Mouse (Mus musculus) gastrocnemius, adult 8-10 months (tissue): ENCODE measurements at regions not wholly inside any gene's neighbourhood (a gene's known extent, or its start where the extent isn't known, plus 50 kb on each side); places are given as distances from the start of the nearest gene placed in this dataset.
"Not testable (repeated sequence)": the region's sequence is repeated elsewhere in the genome, so short reads cannot be mapped to it uniquely, and the experiment has no call there.

Experiments used
- DNase-seq, 2 experiments: peaks; one replicate each; pipeline ENCODE4 v3.0.0; 2022; ENCODE audit warnings: low spot score in 2 of 2

DNA sequence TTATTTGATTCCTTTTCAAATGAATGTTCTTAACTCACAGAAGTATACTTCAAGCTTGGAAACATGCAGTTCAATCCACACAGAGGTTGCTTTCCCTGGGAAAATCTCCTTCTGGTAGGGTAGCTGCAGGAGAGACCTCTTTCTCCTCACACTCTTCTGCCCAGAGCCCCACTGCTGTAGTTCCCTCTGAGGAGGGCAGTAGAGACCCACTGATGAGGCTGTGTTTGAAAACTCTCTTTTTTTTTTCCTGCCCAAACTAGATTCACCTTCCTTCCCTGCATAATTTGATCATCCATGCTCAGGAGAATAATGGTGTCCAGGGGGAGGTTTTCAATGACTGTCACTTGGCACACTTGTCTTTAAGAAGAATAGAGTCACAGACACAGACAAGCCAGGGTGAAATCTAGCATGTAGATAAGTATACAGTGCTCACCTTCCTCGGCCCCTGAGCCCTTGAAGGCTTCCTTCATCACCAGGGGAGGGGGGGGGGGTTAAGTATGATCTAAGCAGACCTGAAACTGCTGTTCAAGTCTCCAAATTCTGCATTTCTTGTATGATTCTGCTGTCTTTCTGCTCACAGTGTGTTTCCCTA is 457.3 kb upstream of the Nrsn1 start:
- DNase-seq, result no peak

DNA sequence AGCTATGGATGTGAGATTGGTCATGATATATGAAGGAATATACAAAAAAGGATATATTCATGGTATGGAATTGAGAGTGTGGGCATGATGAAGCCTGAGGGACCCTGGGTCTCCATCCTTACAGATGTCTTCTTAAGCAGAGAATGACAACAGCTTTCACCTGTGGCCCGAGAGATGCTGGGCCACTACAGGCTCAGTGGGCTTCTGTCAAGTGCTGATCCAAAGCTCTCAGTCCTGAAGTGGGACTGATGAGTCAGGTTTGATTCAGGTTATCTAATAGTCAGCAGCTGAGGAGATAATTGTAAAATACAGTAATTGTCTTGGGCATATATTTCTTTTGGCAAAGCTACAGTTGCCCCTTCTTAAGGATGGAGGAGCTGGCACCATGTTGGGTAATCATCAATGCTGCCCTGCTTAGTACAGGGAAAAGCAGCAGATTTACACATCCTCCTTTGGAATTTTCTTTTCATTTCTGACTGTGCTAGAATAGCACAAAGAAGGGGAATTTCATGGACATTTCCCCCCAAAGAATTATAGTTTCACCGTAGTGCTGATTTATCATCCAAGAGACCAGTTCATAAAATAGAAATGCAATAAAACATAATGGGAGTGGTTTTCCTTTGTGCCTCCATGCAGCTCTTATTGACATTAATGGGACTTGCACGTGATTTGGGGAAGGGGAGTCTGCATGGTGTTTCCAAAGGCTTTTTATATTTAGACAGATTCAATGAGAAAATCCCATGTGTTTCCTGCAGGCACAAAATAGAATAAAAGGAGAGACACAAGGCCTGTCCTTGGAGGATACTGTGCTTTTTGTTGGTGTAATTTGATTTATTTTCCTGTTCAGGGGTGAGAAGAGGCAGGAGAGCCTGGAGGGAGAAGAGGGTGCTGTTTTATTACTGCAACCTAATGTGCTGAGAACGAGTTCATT is 452.6 kb upstream of the Nrsn1 start:
- no peak for DNase-seq

DNA sequence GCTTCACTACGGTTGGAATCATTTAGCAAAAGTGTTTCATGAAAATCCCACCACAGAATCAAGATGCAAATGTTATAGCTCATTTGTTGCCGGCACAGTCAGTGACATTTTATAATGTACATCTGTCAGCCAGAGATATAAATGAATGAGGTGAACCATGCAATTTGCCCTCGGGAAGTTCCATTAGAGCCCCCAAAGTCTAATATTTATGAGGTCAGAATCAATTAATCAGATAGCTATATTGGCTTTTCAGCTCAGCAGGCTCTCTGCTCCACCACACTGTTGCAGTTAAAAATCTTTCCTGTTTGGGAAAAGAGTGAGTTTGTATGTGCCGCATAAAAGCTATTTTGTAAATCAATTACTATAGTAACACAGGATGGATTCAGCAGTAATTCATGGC is 430.7 kb upstream of the Nrsn1 start:
- no peak for DNase-seq

DNA sequence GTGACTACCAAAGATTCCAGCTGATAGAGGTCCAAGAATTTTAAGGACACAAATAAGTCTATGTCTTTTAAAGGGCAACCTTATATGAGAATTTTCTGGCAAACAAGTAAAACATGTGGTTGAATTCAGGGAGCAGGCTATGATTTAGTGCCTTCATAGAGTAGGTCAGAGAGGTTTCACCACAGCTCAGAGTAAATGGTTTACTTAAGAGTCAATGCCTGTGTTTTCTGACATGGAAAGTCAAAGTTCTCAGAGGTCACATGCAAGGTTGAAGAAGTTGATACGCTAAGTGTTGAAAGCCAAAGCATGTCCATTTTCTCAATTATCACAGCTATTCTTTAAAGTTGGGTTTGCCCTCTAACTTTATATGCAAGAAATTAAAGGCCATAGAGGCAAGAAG is 425.7 kb upstream of the Nrsn1 start:
- DNase-seq, result no peak

DNA sequence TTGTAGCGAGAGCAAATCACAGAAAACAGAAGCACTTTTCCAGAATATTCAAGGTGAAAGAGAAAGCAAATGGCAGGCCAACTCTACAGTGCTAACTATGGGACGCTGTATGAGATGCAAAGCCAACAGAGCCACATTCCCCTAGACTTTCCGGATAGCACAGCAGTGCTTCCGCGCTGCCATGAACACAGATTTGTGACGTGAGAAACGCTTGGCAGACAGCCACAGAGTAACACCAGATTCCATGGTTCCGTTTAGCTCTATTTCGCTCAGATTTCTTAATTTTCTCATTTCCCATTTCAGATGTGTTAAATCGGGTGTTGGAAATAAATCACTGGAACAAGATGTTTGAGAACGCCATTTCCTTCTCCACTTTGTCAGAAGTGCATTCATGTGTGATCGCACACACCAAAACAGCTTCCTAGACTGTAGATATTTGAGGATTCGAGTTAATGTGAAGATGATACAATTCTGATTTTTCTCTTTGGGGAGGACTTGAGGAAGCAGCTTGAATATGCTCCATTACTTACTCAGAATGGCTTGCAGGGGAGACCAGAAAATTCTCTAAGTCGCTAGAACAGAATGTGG is 424.8 kb upstream of the Nrsn1 start:
- no peak for DNase-seq

DNA sequence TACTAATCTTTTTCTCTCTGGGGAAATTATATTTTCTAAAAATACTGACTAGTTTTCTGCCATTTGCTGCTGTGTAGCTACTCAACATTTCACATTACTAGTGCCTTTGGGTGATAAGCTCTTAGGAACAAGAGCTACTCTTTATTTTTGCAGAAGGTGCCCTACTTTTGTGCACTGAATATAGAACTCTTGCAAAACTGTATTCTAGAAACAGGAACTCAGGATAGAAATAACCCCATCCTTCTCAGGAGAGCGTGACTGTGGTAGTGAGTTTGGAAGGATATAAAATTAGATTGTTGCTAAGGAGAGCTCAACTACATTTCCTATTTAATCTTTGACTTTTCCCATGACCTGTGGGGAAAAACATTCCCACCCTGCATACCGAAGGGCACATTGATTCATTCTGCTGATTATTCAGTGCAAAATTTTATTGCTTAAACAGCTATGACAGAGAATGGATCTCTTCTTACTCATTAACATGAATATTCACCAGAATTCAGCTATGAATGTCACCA is 408.0 kb upstream of the Nrsn1 start:
- no peak for DNase-seq

DNA sequence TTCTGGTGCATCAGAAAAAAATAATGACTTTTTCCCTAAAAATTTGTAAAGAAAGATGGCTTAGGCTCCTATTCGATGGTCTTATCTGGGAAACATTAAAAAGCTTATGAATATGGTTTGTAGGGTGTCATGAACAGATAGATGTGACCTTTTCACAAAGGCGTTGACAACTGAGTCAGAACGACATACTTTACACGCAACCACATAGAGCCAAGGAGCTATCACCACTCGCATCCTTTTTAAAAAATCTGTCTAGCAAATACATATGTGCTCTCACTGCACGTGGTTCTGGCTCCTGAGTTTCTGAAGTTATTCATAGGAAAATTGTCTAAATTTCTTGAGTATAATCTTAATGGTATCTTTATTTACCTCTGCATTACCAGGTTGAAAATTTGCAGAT is 404.9 kb upstream of the Nrsn1 start:
- DNase-seq, result no peak

DNA sequence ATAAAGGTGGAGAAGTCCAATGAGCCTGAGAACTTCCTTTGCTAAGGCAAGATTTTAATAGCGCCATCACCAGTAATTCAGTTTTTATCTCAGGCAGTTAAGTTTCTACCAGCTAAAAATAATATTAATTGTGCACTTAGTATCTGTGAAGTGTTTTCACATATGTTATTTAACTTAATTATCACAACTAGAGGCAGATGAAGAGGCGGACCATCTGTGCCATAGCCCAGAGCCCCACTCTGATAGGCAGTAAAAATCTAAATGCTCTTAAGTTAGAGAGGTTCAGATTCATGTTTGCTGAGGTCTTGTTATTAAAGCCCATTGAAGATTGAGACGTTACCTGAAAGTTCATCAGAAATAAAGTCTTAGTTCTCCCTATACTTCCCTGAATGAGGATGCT is 395.7 kb upstream of the Nrsn1 start:
- no peak for DNase-seq

DNA sequence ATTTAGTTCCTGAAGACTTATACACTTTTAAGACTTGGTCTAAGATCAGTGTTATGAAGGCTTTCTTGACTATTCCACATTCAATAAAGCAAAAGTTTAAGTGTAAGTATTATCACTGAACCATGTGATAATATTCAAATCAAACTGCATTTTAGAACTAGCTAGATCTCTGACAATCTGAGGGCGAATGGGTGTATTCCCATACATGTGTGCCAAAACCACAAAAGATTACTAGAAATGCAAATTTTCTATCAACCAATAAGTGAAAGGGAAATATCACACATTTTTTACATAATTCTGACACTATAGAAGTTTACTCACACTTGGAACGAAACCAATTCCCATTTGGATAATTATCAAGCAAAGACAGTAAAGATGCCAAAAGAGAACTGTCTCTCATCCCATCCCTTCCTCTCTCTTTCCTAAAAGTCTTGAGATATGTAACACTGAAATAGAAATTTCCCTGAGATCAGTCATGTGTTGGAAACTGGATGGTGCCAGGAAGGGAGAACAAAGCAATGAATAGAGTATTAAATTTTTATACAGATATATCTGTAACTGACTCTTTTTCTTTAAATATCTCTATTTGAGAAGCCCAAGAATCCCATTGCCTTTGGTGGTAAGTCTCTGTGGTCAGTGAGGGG is 394.8 kb upstream of the Nrsn1 start:
- DNase-seq, result no peak

DNA sequence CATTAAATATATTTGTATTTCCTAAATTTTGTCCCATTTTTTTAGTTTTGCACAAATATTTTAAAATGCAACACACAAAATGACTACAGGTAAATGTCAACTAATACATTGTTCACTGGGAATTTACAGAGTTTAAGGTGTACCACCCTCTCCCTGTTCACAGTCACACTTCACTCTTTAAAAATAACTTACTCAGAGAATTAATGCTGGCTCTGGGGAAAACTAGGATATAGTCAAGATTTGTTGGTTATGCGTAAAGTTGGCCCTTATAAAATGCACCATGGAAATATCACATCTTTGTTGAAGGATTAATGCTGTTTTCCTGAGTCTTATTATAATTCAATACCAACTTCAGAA is 378.1 kb upstream of the Nrsn1 start:
- DNase-seq, result no peak

DNA sequence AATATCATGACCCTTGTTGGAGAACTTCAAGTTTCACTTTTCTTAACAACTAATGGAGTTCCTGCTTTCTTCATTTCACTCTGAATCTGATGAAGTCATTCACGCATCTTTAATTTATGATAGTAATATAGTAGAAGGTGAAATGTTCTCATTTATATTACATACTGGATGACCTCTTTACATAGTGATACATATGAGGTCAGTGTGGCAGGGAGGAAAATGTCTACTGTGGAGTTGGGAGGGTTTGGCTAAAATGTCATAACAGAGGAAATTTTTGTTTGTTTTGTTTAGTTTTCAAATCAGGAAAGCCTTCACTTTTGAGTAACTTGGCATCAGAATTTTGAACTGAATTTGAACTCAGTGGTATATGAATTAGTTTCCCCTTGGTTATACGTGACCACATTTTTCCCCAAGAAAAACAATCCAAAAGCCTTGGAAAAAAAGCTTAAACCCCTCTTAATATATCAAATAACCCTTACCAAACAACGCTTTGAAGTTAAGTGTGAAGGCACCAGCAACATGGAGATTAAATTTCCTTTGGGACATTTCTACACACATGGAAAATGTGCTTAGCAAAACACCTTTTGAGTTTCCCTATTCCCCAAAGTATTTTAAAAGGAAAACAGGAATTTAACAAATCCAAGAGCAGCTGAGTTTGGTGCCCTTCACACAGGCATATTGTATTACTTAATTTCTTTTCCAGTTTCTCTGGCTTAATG is 377.6 kb upstream of the Nrsn1 start:
- no peak for DNase-seq

DNA sequence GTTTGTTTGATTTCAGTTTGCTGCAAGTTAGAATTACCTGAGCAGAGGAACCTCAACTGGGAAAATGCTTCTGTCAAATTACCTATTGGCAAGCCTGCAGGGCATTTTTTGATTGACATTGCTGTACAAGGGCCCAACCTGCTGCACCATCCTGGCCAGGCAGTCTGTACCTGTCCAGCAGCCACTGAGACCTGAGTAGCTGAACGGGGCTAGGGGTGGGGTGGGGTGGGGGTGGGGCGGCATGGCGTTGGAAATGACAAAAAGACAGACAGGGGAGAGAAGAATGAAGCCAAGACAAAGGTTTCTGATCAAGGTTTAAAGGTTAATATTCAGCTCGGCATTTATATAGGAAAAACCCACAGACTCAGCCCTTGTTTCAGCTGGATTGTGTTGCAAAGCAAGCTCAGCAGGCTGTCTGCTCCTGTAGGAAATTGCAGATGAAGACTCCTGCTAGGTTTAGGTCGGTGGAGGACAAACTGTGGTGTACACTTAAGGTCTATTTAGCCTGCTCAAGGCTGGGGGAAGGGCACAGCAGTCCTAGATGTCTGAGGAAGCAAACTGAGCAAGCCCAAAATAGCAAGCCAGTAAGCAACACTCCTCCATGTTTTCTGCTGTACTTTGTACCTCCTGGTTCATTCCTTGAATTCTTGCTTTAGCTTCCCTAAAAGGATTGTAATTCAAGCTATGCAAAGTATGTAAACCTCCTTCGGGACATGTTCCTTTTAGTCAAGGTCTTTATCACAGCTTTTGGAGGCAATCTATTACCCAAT is 369.4 kb upstream of the Nrsn1 start:
- no peak for DNase-seq

DNA sequence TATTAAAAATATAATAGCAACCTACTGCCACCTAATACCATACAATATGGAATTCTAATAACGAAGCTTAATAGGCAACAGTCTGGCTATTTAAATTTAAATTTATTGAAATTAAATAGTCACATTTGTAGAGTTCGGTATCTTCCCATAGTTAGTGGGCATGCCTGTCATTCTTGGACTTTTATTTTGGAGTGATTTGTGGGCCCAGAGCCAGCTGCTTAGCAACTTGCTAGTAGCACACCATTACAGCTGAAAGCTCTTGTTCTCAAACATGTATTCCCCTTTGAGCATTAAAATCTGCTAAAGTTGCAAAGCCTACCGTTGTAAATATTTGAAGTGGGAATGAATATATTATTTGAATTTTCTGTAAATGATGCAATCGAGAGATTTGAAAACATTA is 359.2 kb upstream of the Nrsn1 start:
- DNase-seq, result no peak

DNA sequence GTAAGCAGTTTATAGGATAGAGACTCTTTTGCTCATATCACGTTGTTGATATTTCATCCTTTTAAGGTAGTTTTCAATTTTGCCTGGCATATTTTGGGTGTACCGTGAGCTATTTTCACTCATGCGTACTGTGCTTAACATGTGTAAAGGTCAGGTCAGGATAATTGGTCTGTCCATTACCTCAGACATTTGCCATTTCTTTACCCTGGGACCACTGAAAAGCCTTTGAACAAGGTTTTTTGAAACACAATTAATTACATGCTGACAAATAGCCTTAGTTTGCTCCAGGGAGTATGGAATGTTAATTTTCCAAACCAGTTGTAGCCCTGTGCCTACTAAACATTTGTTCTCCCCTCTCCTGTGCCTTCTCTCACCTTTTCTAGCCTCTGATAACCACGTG is 347.3 kb upstream of the Nrsn1 start:
- DNase-seq, result no peak

DNA sequence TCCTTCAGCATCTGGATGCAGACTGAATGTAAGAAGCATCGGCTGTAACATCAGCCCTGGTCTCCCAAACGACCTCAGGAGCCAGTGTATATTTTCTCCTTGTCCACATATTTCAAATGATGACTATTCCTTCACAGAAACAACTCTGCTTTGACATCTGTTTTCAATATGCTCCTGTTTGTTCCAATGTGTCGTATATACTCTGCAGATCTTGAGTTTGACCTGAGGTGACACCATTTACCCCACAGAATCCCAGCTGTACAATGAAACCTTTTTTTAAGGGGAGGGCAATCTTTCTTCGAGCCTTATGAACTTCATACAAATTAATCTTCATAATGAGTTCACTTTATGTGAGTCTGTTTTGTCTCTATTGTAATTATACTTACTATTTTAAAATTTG is 341.7 kb upstream of the Nrsn1 start:
- DNase-seq, result no peak

DNA sequence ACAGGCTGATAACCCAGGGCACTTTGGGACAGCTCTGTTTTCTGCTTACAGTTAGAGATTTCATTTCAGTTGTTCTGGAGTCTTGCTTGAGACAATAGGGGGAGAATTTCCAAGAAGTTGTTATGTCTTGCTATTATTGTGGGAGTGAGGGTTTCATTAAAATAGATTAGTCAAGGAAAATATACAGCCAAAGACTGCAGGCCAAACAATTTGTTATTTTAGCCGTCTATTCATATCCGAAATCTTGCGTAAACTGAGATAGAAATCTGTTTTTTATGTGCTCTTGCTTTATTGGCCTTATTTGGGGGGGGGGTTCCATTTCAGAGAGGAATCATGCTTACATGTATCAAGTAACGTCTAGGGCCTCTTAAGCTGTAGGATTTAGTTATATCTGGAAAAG is 339.3 kb upstream of the Nrsn1 start:
- no peak for DNase-seq

DNA sequence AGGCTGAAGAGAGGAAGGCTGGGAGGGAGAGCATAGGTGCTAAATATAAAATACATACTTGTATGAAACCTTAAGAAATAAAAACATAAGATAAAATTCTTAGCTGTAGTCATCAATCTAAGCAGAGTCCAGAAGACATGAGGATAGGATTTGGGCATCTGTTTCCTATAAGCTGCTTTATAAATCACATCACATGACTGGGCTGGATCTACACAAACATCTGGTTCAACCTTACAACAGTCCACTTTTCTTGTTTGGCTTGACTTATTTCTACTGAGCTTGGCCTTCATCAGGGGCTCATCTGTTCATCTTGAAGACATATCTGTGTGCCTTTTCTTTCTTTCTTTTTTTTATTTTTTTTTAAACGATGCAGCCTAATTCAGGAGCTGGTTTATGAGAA is 338.9 kb upstream of the Nrsn1 start:
- DNase-seq, result no peak

DNA sequence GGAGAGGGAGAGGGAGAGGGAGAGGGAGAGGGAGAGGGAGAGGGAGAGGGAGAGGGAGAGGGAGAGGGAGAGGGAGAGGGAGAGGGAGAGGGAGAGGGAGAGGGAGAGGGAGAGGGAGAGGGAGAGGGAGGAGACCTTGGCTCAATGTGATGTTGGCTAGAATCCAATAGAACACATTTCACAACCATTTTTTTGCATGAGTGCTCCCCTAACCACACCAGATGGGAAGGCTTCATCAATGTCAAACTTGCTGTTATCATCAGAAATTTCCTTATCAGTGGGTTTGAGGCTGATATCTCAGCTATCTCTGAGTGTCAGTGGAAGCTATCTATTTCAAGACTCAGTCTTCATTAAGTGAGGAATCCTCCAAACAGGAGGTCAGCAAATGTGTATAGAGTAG is 331.0 kb upstream of the Nrsn1 start:
- not testable (repeated sequence) for DNase-seq

DNA sequence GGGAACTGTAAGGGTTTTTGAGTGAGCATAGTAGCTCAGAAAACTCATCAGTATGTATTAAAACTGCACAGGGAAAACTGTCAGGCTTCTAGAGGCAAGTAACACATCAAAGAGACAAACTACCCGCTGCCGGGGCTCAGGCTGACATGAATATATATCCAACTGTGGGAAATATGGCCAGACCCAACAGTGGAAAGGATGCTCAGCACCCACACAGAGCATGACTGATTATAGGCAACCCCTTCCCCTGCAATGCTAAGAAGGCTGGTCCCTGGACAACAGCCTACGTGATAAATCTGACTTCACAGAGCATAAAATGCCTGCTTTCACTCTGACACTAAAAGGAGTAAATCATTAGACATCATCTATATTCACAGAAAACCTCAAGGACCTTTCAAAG is 324.3 kb upstream of the Nrsn1 start:
- no peak for DNase-seq

DNA sequence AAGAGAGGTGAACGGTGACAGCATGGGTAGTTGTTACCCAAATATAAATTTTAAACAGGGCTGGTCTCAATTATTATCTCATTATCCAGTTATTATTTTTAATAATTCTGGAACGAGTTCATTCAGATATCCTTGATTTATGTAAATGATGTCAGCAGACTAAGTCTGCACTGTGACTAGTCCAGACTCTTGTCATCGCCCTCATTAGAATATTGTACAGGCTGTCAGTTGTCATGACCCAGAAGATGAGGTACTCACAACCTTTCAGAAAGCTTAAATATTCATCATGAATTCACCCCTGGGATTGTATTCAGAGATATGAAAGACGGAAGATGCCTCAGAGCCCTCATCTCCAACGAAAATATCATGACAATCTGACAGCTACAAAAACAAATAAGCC is 300.3 kb upstream of the Nrsn1 start:
- no peak for DNase-seq

DNA sequence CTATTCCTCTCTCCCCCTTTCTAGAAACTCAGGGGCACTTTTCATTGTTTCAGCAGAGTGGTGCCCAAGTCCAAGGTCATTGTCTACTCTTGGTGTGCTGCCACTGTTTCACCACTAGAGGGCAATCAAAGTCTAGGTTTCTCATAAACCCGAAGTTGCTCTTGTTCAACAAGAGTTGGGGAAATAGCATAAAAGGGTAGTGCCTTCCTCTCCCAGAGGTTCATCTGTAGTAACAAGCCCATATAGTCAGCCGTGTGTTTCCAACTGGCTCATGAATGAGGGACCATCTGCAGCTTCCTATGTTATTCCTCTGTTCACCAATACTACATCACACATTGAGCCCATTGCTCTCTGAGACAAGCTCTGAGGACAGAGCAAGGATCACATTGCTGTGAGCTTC is 292.4 kb upstream of the Nrsn1 start:
- no peak for DNase-seq
